Mouse (Mus musculus): ENCODE results near the gene Tada2b.

DNA sequence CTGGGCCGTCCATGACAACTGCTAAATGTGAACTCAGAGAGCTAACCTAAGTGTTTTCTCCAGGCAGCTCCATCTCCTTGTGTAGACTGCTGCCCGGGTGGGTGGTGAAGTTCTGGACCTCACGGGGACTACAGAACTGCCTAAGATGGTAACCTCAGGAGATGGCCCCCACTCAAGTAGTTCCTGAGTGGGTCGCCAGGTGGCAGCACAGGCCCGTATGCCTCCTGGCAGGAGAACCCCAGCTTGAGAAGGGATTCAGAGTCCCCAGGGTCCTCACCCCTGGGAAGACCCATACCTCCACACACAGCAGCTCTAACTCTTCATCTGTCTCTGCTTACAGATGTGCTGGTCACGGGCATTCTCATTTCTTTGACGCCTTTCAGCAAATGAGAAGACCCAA, 21.3 kb downstream of the Tada2b start:
- no peak for TF ChIP-seq EP300 (IDR thresholded peaks at IDR 0.05; ENCODE audit: low read depth)
- peak; percentile 96 for TF ChIP-seq CTCF (IDR thresholded peaks at IDR 0.05; ENCODE audit: low read depth)
